Mouse (Mus musculus) MEL (cell line): ENCODE results near the gene Fchsd2. TPM values are rescaled to one million over a fixed set of nuclear protein-coding genes. Genes with fewer than 3 reads are reported as not detected.

Experiments used
- DNase-seq: peaks from one replicate; pipeline ENCODE4 v3.0.0; 2011; ENCODE audit warnings: low read depth, low spot score
- H3K27ac ChIP-seq: 2 replicates; pipeline ENCODE4 v1.5.1; 2012; ENCODE audit warnings: low read depth, mild to moderate bottlenecking, control low read depth, low read length, moderate library complexity; ENCODE audit not compliant: control insufficient read depth
- H3K27me3 ChIP-seq, 2 experiments: fragments of 150-350 bp in 1 of 2; sonication (generic) in 1 of 2; 2 replicates each; pipeline ENCODE4 v1.6.1; 2012; ENCODE audit warnings: low read length in 2 of 2, mild to moderate bottlenecking in 2 of 2, improper control_type of control experiment in 1 of 2, moderate library complexity in 1 of 2; ENCODE audit not compliant: insufficient read depth in 2 of 2, control insufficient read depth in 1 of 2
- H3K36me3 ChIP-seq, 2 experiments: 2 replicates each; pipeline ENCODE4 v1.6.1; 2012 to 2014; ENCODE audit warnings: low read length in 2 of 2, improper control_type of control experiment in 1 of 2, inconsistent platforms in 1 of 2, mild to moderate bottlenecking in 1 of 2; ENCODE audit not compliant: insufficient read depth in 2 of 2, control insufficient read depth in 1 of 2
- H3K4me1 ChIP-seq, 2 experiments: fragments of 150-350 bp in 1 of 2; sonication (generic) in 1 of 2; 2 replicates each; pipeline ENCODE4 v1.6.1; 2012; ENCODE audit warnings: low read length in 2 of 2, improper control_type of control experiment in 1 of 2, mild to moderate bottlenecking in 1 of 2; ENCODE audit not compliant: insufficient read depth in 2 of 2, control insufficient read depth in 1 of 2
- H3K4me3 ChIP-seq, 2 experiments: fragments of 150-350 bp in 1 of 2; sonication (generic) in 1 of 2; 2 replicates each; pipeline ENCODE4 v1.5.1; 2012; ENCODE audit warnings: low read depth in 2 of 2, low read length in 2 of 2, mild to moderate bottlenecking in 2 of 2, moderate library complexity in 2 of 2, control low read depth in 1 of 2, improper control_type of control experiment in 1 of 2; ENCODE audit not compliant: control insufficient read depth in 1 of 2, insufficient read depth in 1 of 2
- H3K79me2 ChIP-seq: 2 replicates; pipeline ENCODE4 v1.6.1; 2012; ENCODE audit warnings: mild to moderate bottlenecking, low read length, moderate library complexity; ENCODE audit not compliant: control insufficient read depth, poor library complexity, insufficient read depth
- H3K9ac ChIP-seq: 2 replicates; pipeline ENCODE4 v1.6.1; 2012; ENCODE audit warnings: low read depth, mild to moderate bottlenecking, control low read depth, low read length, moderate library complexity; ENCODE audit not compliant: control insufficient read depth, poor library complexity, severe bottlenecking
- H3K9me3 ChIP-seq: fragments of 150-350 bp; sonication (generic); replicated peaks from 2 replicates; pipeline ENCODE4 v1.6.1; 2012; ENCODE audit warnings: mild to moderate bottlenecking, low read length, improper control_type of control experiment, moderate library complexity; ENCODE audit not compliant: insufficient read depth
- BHLHE40 ChIP-seq: IDR thresholded peaks from 2 replicates; pipeline ENCODE4 v1.6.1; 2012; ENCODE audit warnings: low read depth, mild to moderate bottlenecking, inconsistent platforms, low read length, improper control_type of control experiment, borderline replicate concordance
- CHD1 ChIP-seq: IDR thresholded peaks from 2 replicates; pipeline ENCODE4 v1.6.1; 2012; ENCODE audit warnings: low read depth, mild to moderate bottlenecking, inconsistent platforms, low read length, improper control_type of control experiment
- CHD2 ChIP-seq: IDR thresholded peaks from 2 replicates; pipeline ENCODE4 v1.6.1; 2011; ENCODE audit warnings: low read length, improper control_type of control experiment
- E2F4 ChIP-seq: IDR thresholded peaks from 2 replicates; pipeline ENCODE4 v1.6.1; 2011; ENCODE audit warnings: low read depth, low read length, improper control_type of control experiment, borderline replicate concordance
- GATA1 ChIP-seq: IDR thresholded peaks from 2 replicates; pipeline ENCODE4 v1.6.1; 2011; ENCODE audit warnings: low read depth, low read length, improper control_type of control experiment
- JUND ChIP-seq: IDR thresholded peaks from 2 replicates; pipeline ENCODE4 v1.6.1; 2011; ENCODE audit warnings: low read depth, mild to moderate bottlenecking, improper control_type of control experiment, low read length
- MAZ ChIP-seq: IDR thresholded peaks from 2 replicates; pipeline ENCODE4 v1.6.1; 2012; ENCODE audit warnings: low read depth, mild to moderate bottlenecking, inconsistent platforms, low read length, improper control_type of control experiment
- MXI1 ChIP-seq: IDR thresholded peaks from 2 replicates; pipeline ENCODE4 v1.6.1; 2011; ENCODE audit warnings: mild to moderate bottlenecking, low read depth, low read length, improper control_type of control experiment
- MYC ChIP-seq: IDR thresholded peaks from 2 replicates; pipeline ENCODE4 v1.6.1; 2011; ENCODE audit warnings: low read depth, mild to moderate bottlenecking, low read length, improper control_type of control experiment, moderate library complexity
- NELFE ChIP-seq: IDR thresholded peaks from 2 replicates; pipeline ENCODE4 v1.6.1; 2011; ENCODE audit warnings: low read depth, low read length, improper control_type of control experiment
- NRF1 ChIP-seq: IDR thresholded peaks from 2 replicates; pipeline ENCODE4 v1.6.1; 2014; ENCODE audit warnings: low read depth, mild to moderate bottlenecking, inconsistent platforms, low read length, improper control_type of control experiment, moderate library complexity; ENCODE audit not compliant: poor library complexity, insufficient read depth, severe bottlenecking
- RAD21 ChIP-seq: IDR thresholded peaks from 2 replicates; pipeline ENCODE4 v1.6.1; 2011; ENCODE audit warnings: mild to moderate bottlenecking, low read depth, low read length, improper control_type of control experiment
- SMC3 ChIP-seq: IDR thresholded peaks from 2 replicates; pipeline ENCODE4 v1.6.1; 2011; ENCODE audit warnings: low read depth, low read length, improper control_type of control experiment
- TAL1 ChIP-seq: IDR thresholded peaks from 2 replicates; pipeline ENCODE4 v1.6.1; 2012; ENCODE audit warnings: mild to moderate bottlenecking, inconsistent platforms, low read length, moderate library complexity, mixed read lengths
- TBP ChIP-seq: IDR thresholded peaks from 2 replicates; pipeline ENCODE4 v1.8.0; 2011; ENCODE audit warnings: low read depth, low read length, improper control_type of control experiment
- TCF12 ChIP-seq: IDR thresholded peaks from 2 replicates; pipeline ENCODE4 v1.6.1; 2014; ENCODE audit warnings: low read depth, mild to moderate bottlenecking, inconsistent platforms, low read length, improper control_type of control experiment, moderate library complexity
- UBTF ChIP-seq: IDR thresholded peaks from 2 replicates; pipeline ENCODE4 v1.6.1; 2012; ENCODE audit warnings: low read depth, mild to moderate bottlenecking, inconsistent platforms, low read length, improper control_type of control experiment, moderate library complexity, borderline replicate concordance; ENCODE audit not compliant: insufficient read depth
- USF1 ChIP-seq: IDR thresholded peaks from 2 replicates; pipeline ENCODE4 v1.6.1; 2014; ENCODE audit warnings: low read depth, mild to moderate bottlenecking, inconsistent platforms, low read length, improper control_type of control experiment, moderate library complexity
- ZKSCAN1 ChIP-seq: IDR thresholded peaks from 2 replicates; pipeline ENCODE4 v1.6.1; 2012; ENCODE audit warnings: low read depth, mild to moderate bottlenecking, inconsistent platforms, low read length, improper control_type of control experiment, moderate library complexity
- ZNF384 ChIP-seq: IDR thresholded peaks from 2 replicates; pipeline ENCODE4 v1.6.1; 2012; ENCODE audit warnings: low read depth, mild to moderate bottlenecking, inconsistent platforms, low read length, improper control_type of control experiment
- polyA plus RNA-seq, 2 experiments: library from polyadenylated mRNA; stranded (reverse) in 1 of 2; unstranded in 1 of 2; fragments of >175 nt in 1 of 2; fragments of >200 nt in 1 of 2; gene quantifications; 2 replicates each; pipeline versions ENCODE4 v1.2.1 to v1.2.4; 2012; ENCODE audit warnings: low replicate concordance in 2 of 2, low read depth in 1 of 2; ENCODE audit not compliant: insufficient read length in 2 of 2, insufficient read depth in 1 of 2, missing spikeins in 1 of 2
- total RNA-seq: library from RNA; depleted of rRNA; stranded (reverse); fragments of 300-350 nt; gene quantifications from 2 replicates; pipeline ENCODE4 v1.2.3, GENCODE M21; 2012

The Fchsd2 gene
- total and polyA plus RNA-seq, 3 experiments = 3.9 to 6.3 TPM; not detected in 1

- no peaks in the 10 kb centered on the region for H3K79me2 ChIP-seq
- no peak overlapping the region for H3K4me3 ChIP-seq
- no peaks in the 10 kb centered on the region for H3K9me3 ChIP-seq
- H3K9ac ChIP-seq = no peak overlapping the region
- no peak overlapping the region for H3K27ac ChIP-seq
- H3K27me3 ChIP-seq = peaks cover 2 to 4% of the 10 kb centered on the region in 2 experiments; a peak in 2 of 4 replicates
- peaks cover 0 to 3% of the 10 kb centered on the region in 2 experiments; a peak in 1 of 4 replicates for H3K36me3 ChIP-seq
- no peak for DNase-seq
- H3K4me1 ChIP-seq = peaks cover 0 to 6% of the 10 kb centered on the region in 2 experiments; a peak in 1 of 4 replicates
- TF ChIP-seq GATA1 = no peak
- no peak for TF ChIP-seq MYC
- no peak for TF ChIP-seq RAD21
- TF ChIP-seq SMC3 = no peak
- no peak for TF ChIP-seq ZKSCAN1
- TF ChIP-seq CHD2 = no peak
- TF ChIP-seq JUND = no peak
- TF ChIP-seq TBP = no peak
- no peak for TF ChIP-seq USF1
- TF ChIP-seq ZNF384 = no peak
- no peak for TF ChIP-seq TCF12
Measured at GRCm38 (mm10) chr7:101053136-101053535, 39.5 kb upstream of the Fchsd2 start.

GRCm38 (mm10) chr7:101057309-101057708 lies 35.4 kb upstream of the Fchsd2 start:
- Histone ChIP-seq H3K36me3 (no peaks in the 10 kb centered on the region), H3K9me3 (no peaks in the 10 kb centered on the region), H3K9ac (no peak overlapping the region), H3K79me2 (no peaks in the 10 kb centered on the region), H3K4me1 (peaks cover 0 to 6% of the 10 kb centered on the region in 2 experiments; a peak in 1 of 4 replicates), H3K27me3 (peaks cover 2 to 4% of the 10 kb centered on the region in 2 experiments; a peak in 2 of 4 replicates), H3K27ac (no peak overlapping the region), H3K4me3 (no peak overlapping the region)
- no peak for TF ChIP-seq TAL1
- TF ChIP-seq USF1 = no peak
- no peak for TF ChIP-seq RAD21
- no peak for TF ChIP-seq CHD1
- TF ChIP-seq MAZ = no peak
- TF ChIP-seq NELFE = no peak
- no peak for DNase-seq

- Histone ChIP-seq H3K9ac (no peak overlapping the region), H3K4me1 (peaks cover 2 to 12% of the 10 kb centered on the region in 2 experiments; a peak in 2 of 4 replicates), H3K4me3 (no peak overlapping the region), H3K79me2 (no peaks in the 10 kb centered on the region), H3K27me3 (peaks cover 2 to 4% of the 10 kb centered on the region in 2 experiments; a peak in 2 of 4 replicates), H3K9me3 (no peaks in the 10 kb centered on the region), H3K27ac (no peak overlapping the region), H3K36me3 (peaks cover 0 to 3% of the 10 kb centered on the region in 2 experiments; a peak in 2 of 4 replicates)
- no peak for DNase-seq
- TF ChIP-seq NELFE = no peak
- no peak for TF ChIP-seq TBP
- TF ChIP-seq E2F4 = no peak
- TF ChIP-seq NRF1 = no peak
- TF ChIP-seq BHLHE40 = no peak
- no peak for TF ChIP-seq CHD2
- TF ChIP-seq MXI1 = no peak
- no peak for TF ChIP-seq UBTF
- TF ChIP-seq SMC3 = no peak
- no peak for TF ChIP-seq GATA1
Measured at GRCm38 (mm10) chr7:101059188-101059587, 33.5 kb upstream of the Fchsd2 start.
